Comparison of ENCODE assay signal across 8 mouse cellular contexts in genomic region chr8:110646064-110646463, GRCm38 (mm10). TPM values are rescaled to one million over a fixed set of nuclear protein-coding genes. Genes with fewer than 3 reads are reported as not detected.
DNase-seq lines count a peak whose midpoint lies in the region; ATAC-seq lines count a peak whose summit lies in the region.

No protein-coding gene starts in this region.

- WGBS in forebrain, embryonic 10.5 days = 44% methylated on average over 6 of the region's 6 CpGs
- 32% methylated on average over 6 of the region's 6 CpGs for WGBS in forebrain, embryonic 12.5 days

- H3K27ac ChIP-seq in forebrain, embryonic 10.5 days = no peak overlapping the region
- no peak overlapping the region for H3K27ac ChIP-seq in forebrain, embryonic 12.5 days

- intact Hi-C loops in heart, postnatal 36 days (cut with DNase I) = loop anchor here (1.0 to 10.0 kb wide), 3 partner anchors 41 to 189 kb away; no protein-coding TSS in a partner anchor

- no peaks in the 10 kb centered on the region for H3K4me1 ChIP-seq in forebrain, embryonic 10.5 days
- H3K4me1 ChIP-seq in forebrain, embryonic 12.5 days = no peaks in the 10 kb centered on the region

- no peak overlapping the region for H3K4me2 ChIP-seq in forebrain, embryonic 12.5 days

- no peaks in the 10 kb centered on the region for H3K27me3 ChIP-seq in forebrain, embryonic 10.5 days (ENCODE audit: poor library complexity, severe bottlenecking)
- H3K27me3 ChIP-seq in forebrain, embryonic 12.5 days = no peaks in the 10 kb centered on the region

- H3K4me3 ChIP-seq in forebrain, embryonic 10.5 days = no peak overlapping the region
- no peak overlapping the region for H3K4me3 ChIP-seq in forebrain, embryonic 12.5 days (replicated peaks)

- no peak overlapping the region for H3K9ac ChIP-seq in forebrain, embryonic 12.5 days

- no peak for ATAC-seq in forebrain, embryonic 12.5 days (ENCODE audit: low FRiP score)

- no peaks in the 10 kb centered on the region for H3K9me3 ChIP-seq in forebrain, embryonic 10.5 days
- H3K9me3 ChIP-seq in forebrain, embryonic 12.5 days = no peaks in the 10 kb centered on the region

- peak; percentile 57 for DNase-seq in forebrain, embryonic 10.5 days (ENCODE audit: extremely low spot score, low spot score)
- peak; percentile 90 to 92 for DNase-seq in cerebellum, adult 18-20 months
- peak; percentile 24 for DNase-seq in forelimb bud, embryonic 11.5 days (ENCODE audit: low read depth, low spot score)
- peak; percentile 80 to 83 for DNase-seq in heart, postnatal 36 days
- peak; percentile 56 to 71 for DNase-seq in layer of hippocampus, adult 8-10 months (ENCODE audit: low spot score in 2 of 2)
- DNase-seq in lung, postnatal 25 days (ENCODE audit: low spot score) = peak; percentile 68
- peak; percentile 20 to 60 for DNase-seq in spleen, postnatal 10 days (ENCODE audit: low spot score in 2 of 2)

- H3K36me3 ChIP-seq in forebrain, embryonic 10.5 days (replicated peaks) = peaks cover 72% of the 10 kb centered on the region
- peaks cover 49% of the 10 kb centered on the region for H3K36me3 ChIP-seq in forebrain, embryonic 12.5 days (replicated peaks)

RNA-seq across cellular contexts. Expression of gene Vac14, which starts 27.7 kb away (rescaled TPM):
- 27.7 and 29.9 TPM in 2 replicates for polyA plus RNA-seq in forebrain, embryonic 10.5 days (2016; fragmentation: Nextera tagmentation; extraction: Ambion mirVana)
- polyA plus RNA-seq in forebrain, embryonic 12.5 days (2016; fragmentation: Nextera tagmentation; extraction: Ambion mirVana) = 27.0 and 29.4 TPM in 2 replicates
- total RNA-seq in heart, postnatal 36 days (2021) = 10 to 100 TPM; 14.7 to 16.8 TPM
- 10 to 100 TPM; 26.8 to 28.2 (median 27.0) TPM for total RNA-seq in layer of hippocampus, adult 8-10 months (2022)

Comparison
In these comparisons a context has a peak if more than half of its experiments do, and no peak if none do; other contexts are left out.
1. DNase-seq: peak in every context shown above with its lines; median percentile 91 in cerebellum, adult 18-20 months; 82 in heart, postnatal 36 days; 68 in lung, postnatal 25 days; 64 in layer of hippocampus, adult 8-10 months; 57 in forebrain, embryonic 10.5 days; 40 in spleen, postnatal 10 days; 24 in forelimb bud, embryonic 11.5 days.